Mouse (Mus musculus) T-cell, adult 2 months (primary cell): ENCODE measurements around the gene Ubtd1.

Experiments
- DNase-seq: peaks from one replicate; pipeline ENCODE4 v3.0.0; 2022; ENCODE audit warnings: low spot score

Ubtd1 gene

DNA sequence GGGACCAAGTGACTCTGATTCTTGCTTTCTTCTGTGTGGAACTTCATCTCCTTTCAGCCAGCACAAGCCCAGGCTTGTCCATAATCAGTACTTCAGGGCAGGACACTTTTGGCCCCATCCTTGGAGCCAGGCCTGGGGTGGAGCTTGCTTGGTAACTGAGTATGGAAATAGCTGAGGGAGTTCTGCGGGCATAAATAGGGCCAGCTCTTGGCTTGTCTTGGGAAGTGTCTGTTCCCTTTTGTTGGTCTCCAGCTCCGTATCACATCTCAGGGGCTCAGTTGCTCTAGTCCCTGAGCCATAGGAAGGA, 40.9 kb downstream of the Ubtd1 start:
- no peak for DNase-seq

DNA sequence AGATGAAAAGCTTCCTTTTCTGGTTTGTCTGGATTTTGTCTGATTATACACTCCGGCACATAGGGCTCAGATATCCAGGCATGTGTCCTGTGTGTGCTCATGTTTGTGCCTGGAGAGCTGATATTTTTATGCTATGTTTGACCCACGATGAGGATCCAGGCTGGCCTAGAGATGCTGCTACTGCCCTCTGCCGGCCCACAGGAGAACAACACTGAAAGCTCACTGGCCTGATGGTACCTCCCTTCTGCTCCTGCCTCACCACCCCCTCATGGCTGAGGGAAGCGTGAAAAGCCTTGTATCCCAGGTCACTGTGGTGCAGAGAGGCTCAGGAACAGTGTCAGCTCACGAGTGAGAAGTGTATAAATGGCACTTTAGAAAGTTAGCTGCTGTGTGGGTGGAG, 44.6 kb downstream of the Ubtd1 start:
- peak; percentile 65 for DNase-seq

DNA sequence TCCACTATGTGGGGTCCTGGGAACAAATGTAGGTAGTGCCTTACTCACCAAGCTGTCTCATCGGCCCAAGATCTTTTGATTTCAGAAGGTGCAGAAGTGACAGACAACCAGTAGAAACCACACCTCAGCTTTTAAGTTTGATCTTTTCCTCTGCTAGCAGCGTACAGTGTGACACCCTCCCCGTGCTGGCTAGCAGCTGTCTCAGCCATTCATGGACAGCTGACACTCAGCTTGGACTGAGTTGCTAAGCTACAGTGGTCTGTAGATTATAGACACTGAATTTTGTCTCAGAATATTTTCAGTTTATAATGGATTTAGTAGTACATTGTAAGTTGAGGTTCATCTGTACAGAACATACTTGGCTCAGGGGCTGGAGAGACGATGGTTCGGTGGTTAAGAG, 49.5 kb downstream of the Ubtd1 start:
- no peak for DNase-seq

DNA sequence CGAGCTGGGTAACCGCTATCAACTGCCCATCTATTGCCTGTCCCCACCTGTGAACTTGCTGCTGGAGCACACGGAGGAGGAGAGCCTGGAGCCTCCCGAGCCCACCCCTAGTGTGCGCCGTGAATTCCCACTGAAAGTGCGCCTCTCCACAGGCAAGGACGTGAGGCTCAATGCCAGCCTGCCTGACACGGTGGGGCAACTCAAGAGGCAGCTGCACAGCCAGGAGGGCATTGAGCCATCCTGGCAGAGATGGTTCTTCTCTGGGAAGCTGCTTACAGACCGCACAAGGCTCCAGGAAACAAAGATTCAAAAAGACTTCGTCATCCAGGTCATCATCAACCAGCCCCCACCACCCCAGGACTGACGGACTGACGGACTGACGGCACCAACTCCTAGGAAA, 52.0 kb downstream of the Ubtd1 start:
- no peak for DNase-seq

DNA sequence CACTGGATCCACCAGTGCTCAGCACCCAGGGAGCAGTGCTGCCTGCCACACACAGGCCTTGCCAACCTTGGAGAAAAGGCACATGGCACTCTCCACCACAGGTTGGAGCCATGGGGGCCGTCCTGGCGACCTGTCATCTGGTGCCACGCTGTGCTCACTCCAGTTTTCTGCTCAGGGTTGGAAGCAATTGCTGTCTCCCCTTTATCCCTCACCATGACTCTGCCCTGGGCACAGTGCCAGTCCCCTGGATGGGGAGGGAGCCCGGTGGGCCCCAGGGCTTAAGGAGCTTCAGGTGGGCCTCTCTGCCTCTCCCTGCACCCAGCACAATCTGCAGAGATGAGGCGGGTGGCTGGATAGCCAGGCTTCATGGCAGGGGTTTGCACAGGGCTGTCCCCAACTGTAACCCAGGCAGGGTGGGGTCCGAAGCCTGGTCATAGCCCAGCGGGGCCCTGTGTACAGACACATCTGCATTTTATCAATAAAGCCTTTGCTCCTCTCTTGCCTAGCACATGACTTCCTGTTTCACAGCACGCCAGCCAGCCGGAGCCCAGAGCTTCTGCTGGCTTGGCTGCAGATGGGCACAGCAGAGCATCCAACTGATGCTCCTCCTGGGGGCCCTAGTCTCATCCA, 52.7 kb downstream of the Ubtd1 start:
- DNase-seq = no peak

DNA sequence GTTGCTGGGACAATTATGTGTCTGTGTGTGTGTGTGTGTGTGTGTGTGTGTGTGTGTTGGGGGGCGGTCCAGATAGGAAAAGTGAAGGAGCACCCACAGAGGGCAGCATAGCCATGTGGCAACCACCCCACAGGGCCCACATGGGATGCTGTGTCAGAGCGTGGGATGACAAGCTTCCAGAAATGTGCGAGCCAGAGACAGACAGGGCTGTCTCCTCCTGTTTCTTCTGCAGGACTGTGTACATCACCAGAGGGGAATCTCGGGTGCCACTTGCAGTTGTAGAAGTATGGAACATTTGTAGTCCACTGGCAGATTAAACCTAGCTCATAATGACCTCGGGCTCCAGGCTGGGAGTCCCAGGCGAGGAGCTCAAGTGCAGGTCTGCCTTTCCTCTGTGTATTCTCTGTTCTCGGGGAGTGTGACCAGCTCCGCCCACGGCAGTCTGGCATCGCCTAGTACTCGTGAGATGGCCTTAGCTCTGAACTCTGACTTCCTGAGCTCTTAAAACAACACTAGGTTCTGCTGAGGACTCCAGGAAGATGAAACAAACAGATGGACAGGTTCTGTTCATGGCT, 53.4 kb downstream of the Ubtd1 start:
- no peak for DNase-seq

DNA sequence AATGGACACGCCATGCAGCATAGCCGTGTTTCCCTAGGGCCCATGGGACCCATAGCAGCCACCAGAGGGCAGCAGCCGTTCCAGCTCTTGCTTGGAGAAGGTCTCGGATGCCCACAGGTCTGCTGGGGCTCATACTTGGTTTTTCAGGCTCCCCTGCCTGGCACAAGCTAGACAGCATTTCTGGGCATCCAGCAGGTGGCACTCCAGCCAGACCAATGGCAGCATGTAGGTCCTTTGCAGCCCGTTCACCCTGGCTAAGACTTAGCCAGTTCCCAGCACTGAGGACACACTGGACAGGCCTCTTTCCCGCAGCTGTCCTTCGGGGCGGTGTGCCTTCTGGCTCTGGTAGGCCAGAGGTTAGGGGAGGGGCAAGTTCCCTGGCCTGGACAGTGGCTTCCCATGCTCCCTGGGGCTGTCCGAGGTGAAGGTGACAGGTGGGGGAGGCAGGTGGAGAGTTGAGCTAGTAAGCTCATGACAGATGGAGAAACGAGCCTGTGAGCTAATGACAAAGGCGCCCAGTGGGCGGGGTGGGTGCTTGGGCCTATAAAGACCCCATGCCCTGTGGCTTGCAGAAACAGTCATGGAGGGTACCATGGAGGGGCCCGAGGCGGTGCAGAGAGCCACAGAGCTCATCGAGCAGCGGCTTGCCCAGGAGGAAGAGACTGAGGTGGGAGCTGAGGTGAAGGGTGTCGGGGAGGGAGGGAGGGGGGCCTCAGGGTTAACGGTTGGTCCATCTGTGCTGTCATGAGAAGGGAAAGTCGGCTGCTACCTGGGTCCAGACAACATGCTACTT, 54.1 kb downstream of the Ubtd1 start, which contains the start of gene Ankrd2:
TSS of gene Ankrd2 (plus strand) at position 545 of the 793 bp plus-strand sequence.
- DNase-seq = peak; percentile 74

DNA sequence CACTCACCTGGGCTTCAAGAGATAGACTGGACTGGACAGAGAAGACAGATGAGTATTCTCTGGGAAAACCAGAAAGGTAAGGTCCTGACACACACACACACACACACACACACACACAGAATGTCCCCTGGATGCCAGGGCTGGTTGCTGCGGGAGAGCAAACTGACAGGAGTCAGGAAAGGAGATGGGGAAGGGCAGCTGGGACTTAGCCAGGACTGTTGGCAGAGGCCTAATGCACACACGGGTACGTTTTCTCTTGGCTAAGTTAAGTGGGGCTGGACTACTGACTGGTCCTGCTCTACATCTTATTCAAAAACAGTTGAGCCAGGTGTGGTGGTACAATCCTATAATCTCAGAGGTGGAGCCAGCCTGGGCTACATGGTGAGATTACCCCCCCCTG, 54.8 kb downstream of the Ubtd1 start:
- DNase-seq = no peak

DNA sequence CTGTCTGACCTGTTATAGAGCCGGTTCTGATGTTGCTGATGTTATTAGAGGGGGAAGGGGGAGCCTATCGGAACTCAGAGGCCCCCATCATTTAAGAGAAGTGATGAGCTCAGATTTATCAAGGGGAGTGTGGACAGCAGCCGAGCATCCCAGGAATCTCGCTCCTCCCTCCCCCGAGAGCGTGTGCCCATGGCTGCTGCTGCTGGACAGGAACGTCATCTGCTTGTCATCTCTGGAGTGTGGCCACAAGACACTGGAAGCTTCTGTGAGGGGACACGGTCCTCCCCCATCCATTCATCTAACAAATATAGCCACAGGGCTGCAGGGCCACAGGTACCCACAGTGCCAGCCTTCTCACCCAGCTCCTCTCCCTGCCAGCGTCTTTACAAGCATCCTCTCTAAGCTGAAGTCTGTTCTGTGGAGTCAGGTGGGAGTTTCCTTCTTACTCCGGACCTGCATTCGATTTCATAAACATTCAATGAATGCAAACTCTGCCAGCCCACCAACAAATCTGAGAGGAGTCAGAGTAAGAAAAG, 55.7 kb downstream of the Ubtd1 start:
- DNase-seq = no peak

DNA sequence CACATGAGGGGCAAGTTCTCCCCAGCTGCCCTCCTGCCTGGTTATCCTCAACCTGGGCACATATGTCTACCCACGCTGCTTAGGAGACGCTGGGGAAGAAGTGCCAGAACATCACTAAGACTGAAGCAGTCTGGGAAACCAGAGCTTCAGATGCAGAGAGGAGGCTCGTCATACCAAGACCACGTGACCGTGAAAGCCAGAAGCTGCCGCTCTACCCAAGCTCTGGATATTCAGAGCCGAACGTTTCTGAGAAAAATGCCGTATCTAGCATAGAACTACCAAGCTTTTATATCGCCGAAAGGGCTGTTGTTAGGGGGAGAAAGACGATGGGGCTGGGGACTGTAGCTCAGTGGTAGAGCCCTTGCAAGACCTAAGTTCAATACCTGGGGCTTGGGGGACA, 56.7 kb downstream of the Ubtd1 start:
- DNase-seq = no peak

DNA sequence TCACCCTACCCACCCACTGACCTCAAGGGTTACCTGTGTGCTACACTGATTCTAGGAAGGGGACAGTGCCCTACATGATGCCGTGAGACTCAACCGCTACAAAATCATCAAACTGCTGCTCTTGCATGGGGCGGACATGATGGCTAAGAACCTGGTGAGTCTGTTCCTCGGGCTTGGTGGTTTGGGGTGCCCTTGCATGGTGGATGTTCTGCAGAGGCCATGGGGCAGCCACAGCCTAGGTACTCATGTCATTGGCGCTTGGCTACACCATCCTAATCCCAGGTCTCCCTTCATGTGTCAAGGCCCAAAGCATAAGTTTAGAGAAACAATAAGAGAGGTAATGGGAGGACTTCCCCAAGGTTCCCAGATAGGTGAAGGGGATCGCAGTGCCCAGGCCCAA, 62.4 kb downstream of the Ubtd1 start:
- DNase-seq = no peak

DNA sequence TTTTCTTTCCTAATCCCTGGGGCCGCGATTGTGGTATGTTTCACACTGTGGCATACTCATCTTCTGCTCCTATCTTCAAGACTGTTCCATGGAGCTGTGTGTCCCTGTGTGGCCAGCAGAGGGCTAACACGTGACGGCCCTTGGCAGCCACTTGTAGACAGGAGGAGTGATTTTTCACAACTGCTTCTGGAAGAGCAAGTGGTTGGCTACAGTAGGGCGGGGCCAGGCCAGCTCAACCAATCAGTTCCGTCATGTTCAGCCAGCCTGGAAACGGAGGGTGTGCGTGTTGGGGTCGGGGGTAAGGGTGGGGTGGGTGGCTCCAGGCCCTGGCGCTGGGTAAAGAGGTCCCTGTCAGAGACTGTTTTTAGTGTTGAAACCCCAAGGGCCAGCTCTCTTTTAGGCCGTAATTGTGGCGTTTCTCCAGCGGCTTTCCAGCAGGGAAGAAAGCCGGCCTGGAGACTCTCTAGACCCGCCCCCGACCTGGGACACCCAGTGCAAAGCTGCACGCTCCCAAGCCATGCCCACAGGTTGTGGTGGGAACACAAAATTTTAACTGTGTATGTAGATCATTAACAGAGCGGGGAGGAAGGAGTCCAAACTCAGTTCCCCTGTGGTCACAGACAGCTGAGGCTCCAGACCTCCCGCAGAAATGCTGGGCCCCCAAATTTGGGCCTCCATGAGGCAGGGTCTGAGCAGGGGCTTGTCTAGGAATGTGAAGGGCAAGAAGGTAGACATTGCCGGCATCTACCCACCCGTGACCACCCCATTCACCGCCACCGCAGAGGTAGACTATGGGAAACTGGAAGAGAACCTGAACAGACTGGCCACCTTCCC, 63.9 kb downstream of the Ubtd1 start, which contains the start of gene Hoga1:
TSS of gene Hoga1 (plus strand) at position 342 of the 834 bp plus-strand sequence.
- peak; percentile 55 for DNase-seq

DNA sequence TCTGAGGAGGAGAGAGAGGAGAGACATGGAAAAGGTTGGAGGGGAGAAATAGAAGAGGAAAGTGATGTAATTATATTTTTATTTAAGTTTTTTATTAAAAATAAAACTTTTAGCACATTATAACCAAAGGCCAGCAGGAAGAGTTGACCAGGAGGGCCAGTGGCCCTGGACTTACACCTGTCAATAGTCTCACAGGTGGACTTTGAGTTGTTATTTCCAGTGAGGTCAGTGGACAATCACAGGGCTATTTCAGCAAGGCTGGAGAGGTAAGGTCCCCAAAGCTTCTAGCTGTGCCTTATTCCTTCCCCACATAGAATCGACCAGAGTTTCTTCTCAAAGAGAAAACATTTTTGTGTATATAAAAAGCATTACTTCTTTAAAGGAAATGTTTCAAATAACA, 68.7 kb downstream of the Ubtd1 start:
- DNase-seq = no peak

DNA sequence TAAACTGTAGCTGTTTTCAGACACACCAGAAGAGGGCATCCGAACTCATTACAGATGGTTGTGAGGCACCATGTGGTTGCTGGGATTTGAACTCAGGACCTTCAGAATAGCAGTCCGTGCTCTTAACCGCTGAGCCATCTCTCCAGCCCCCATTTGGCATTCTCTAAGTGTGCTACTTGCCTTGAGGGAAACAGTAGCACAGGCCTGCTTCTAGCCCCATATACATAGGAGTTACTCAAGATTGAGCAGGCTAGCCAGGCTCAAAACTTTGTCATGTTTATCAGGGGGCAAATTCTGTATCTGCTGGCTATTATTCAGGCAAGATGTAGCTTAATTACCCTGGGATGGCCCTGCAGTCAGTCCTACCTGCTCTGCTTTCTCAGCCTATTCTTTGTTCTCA, 69.8 kb downstream of the Ubtd1 start:
- DNase-seq = no peak

DNA sequence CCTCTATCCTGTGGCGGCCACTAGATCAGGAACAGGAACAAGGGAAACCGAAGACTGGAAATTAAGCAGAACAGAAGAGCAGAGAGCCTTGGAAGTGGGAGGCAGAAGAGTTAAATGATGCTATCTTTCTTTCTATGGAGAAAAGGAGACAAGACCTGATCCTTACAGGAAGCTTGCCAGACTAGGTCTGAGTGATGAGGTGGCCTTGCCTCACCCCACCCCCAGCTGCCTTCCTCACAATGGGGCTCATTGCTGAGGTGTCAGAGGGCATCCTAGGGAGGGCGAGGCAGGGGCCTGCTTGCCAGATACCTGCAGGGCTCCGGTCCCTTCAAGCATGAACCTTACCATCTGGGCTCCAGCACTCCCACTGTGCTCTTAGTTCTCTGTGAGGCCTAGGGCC, 70.4 kb downstream of the Ubtd1 start, which contains the start of gene 4933411K16Rik:
TSS of gene 4933411K16Rik (plus strand) at position 301 of the 400 bp plus-strand sequence.
- DNase-seq = no peak

DNA sequence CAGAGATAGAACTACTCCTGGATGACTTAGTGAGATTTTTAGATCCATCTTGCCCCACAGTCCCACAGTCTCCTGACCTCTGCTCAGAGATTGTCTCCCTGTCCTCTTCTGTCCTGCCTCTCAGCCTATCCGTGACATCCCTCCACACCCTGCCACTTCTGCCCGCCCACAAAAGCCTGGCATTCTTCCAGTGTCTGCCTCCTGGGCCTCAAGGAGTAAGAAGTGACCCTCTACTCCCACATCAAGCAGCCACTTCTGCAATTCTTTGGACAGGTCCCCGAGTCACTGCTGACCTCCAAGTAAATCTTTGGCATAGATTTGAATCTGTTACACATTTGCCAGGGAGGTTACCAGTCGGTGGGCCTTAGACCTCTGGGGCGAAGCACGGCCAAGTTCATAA, 72.7 kb downstream of the Ubtd1 start:
- no peak for DNase-seq

DNA sequence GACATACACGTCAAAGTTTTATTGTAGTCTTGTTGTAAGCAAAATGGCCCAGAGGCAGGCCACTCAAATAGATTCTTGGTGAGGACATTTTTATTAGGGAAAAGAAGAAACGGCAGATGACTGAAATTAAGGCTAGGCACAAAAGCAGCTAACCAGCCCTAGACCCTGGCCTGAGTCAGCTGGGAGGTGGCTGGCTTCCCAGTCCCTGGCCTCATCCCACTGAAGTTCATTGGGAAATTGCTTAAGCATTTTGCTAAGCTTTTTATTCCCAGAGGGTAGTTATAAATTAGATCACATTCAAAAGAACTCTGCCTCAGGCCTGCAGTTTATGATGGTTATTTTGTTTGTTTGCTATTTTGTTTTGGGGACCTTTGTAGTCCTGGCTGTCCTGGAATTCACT, 74.3 kb downstream of the Ubtd1 start:
- no peak for DNase-seq

DNA sequence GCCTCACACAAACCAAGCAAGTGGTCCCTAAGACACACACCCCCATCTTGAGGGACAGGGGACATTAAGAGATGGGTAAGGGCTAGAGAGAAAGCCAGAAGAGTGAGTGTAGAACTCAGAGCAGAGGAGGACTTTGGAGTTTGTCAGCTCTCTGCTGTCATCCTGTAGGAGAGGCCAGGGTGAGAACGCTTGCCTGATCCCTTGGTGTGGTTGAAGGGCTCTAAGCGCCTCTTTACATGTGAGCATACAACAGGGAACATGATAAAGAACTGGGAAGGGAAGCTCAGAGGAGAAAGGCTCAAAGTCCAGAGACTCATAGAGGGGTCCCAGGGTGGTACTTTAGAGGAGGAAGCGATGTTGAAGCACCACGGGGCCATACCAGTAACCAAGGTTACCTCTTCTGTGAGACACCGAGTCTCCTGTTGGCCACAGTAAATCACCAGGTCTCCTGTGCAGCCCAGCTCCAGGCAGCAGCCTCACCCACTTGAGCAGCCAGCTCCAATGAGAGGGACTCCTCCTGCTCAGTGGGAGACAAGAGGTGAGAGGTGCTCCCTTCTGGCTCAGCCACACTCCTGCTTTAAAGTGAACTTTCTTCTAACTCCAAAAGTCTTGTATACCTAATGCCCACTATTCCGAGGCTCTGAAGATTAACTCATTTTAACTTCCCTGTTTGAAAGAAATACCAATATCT, 75.3 kb downstream of the Ubtd1 start:
- no peak for DNase-seq

DNA sequence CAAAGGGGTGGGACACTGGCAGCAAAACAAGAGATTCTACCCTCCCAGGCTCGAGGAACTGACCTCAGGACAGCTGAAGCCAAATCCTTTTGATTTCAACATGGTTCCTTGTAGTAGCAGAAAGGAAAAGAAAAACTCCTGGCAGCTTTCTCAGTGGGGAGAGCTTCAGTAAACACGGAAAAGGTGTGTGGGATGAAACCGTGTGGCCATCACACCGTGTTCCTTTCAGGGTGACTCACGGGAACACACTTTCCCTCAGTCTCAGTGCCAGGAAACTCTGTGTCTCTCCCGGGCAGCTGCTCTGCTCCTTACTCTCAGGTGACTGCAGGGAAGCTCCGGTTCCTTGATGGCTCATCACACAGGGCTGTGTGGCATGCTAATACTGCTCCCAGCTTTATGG, 76.9 kb downstream of the Ubtd1 start:
- DNase-seq = no peak

DNA sequence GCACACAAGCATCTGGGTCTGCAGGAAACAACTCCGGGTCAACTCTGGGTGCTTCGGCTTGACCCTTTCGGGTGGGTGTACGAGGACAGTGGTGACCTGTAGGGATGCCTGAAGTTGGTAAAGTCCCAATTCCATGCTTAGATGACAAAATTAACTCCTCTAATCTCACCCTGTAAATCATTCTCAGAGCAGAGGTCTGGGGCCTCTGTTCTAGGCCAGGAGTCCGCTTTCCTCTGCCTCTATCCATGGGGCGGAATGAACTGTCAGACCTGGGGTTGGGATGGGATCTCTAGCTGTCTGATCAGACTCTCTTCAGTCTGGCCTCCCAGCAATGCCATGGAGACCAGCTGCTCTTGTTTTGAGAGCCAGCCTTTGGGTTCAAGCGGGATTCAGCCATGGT, 79.9 kb downstream of the Ubtd1 start:
- no peak for DNase-seq

DNA sequence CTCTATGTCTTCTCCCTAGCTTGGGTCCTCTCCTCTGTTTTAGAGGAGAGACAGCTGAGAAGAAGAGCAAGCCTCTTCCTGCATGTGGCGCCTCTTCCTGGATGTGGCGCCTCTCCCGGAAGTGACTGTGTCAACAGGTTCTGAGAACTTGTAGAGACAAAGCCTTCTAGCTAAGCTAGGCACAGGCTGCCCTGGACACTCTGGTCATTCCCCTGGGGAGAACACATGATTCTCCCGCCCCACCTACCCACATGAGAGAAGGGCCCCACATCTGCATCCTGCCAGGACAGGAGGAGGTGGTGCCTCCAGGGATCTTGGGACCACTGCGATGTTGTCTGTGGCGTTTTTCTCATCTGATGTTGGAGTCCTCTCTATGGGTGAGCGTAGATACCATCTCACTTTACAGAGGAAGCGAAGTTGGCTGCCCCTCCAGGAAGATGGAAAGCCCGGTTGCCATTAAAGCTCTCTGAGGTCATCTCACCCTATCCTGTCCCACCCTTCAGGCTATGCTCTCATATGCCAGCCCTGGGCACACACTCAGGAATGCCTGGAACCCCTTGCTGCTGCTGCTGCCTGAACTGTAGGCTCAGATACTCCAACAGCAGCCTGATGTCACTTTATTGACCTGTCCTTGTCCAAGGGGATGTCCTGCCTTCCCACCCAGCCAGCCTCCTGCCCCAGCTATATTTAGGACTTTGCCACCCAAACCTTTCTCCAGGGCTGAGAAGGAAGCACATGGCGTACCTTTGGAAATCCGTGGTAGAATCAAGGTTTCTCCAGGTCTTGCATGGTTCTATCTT, 87.1 kb downstream of the Ubtd1 start:
- DNase-seq = no peak
